Mouse (Mus musculus) CH12.LX (cell line): ENCODE data around the gene Kncn. TPM values are rescaled to one million over a fixed set of nuclear protein-coding genes. Genes with fewer than 3 reads are reported as not detected.

ENCODE experiments used
- DNase-seq: peaks from one replicate; pipeline ENCODE4 v3.0.0-alpha.2; 2013; ENCODE audit errors: extremely low read depth
- H3K27ac ChIP-seq: 2 replicates; pipeline ENCODE4 v1.5.1; 2012; ENCODE audit warnings: low read depth, mild to moderate bottlenecking, control low read depth, moderate library complexity; ENCODE audit not compliant: insufficient read depth
- H3K27me3 ChIP-seq: replicated peaks from 2 replicates; pipeline ENCODE3; 2012; ENCODE audit warnings: inconsistent platforms
- H3K36me3 ChIP-seq, 2 experiments: replicated peaks in 1 of 2; 2 replicates each; pipeline versions ENCODE3 to v1.6.1; 2012; ENCODE audit warnings: inconsistent platforms in 1 of 2, low read length in 1 of 2, mild to moderate bottlenecking in 1 of 2, mixed read lengths in 1 of 2, moderate library complexity in 1 of 2; ENCODE audit not compliant: control insufficient read depth in 1 of 2, insufficient read depth in 1 of 2
- H3K4me1 ChIP-seq, 2 experiments: 2 replicates each; pipeline ENCODE4 v1.6.1; 2012; ENCODE audit warnings: inconsistent platforms in 1 of 2, moderate library complexity in 1 of 2; ENCODE audit not compliant: insufficient read depth in 2 of 2, control insufficient read depth in 1 of 2
- H3K4me2 ChIP-seq: 2 replicates; pipeline ENCODE4 v1.6.1; 2012; ENCODE audit warnings: low read depth, mild to moderate bottlenecking, control low read depth; ENCODE audit not compliant: poor library complexity, insufficient read depth, severe bottlenecking
- H3K4me3 ChIP-seq, 3 experiments: fragments of 150-350 bp in 1 of 3; sonication (generic) in 1 of 3; replicated peaks in 1 of 3; 2 replicates each; pipeline versions ENCODE3 to v1.5.1; 2011 to 2012; ENCODE audit warnings: low read depth in 2 of 3, low read length in 2 of 3, mild to moderate bottlenecking in 2 of 3, moderate library complexity in 2 of 3, control low read depth in 1 of 3, improper control_type of control experiment in 1 of 3, inconsistent platforms in 1 of 3, mixed read lengths in 1 of 3; ENCODE audit not compliant: poor library complexity in 1 of 3
- H3K79me2 ChIP-seq: replicated peaks from 2 replicates; pipeline ENCODE4 v1.6.1; 2012; ENCODE audit warnings: mild to moderate bottlenecking, moderate library complexity; ENCODE audit not compliant: control insufficient read depth, poor library complexity, insufficient read depth, severe bottlenecking; ENCODE audit errors: extremely low read depth
- H3K9ac ChIP-seq: 2 replicates; pipeline ENCODE4 v1.6.1; 2012; ENCODE audit warnings: low read depth, mild to moderate bottlenecking, control low read depth, moderate library complexity; ENCODE audit not compliant: insufficient read depth
- H3K9me3 ChIP-seq: replicated peaks from 2 replicates; pipeline ENCODE3; 2012; ENCODE audit warnings: low read length, inconsistent platforms, mixed read lengths
- BHLHE40 ChIP-seq: IDR thresholded peaks from 2 replicates; pipeline ENCODE4 v1.6.1; 2011; ENCODE audit warnings: mild to moderate bottlenecking, low read depth, low read length, improper control_type of control experiment
- CHD2 ChIP-seq: IDR thresholded peaks from 2 replicates; pipeline ENCODE4 v1.6.1; 2011; ENCODE audit warnings: low read length, improper control_type of control experiment
- CTCF ChIP-seq, 2 experiments: IDR thresholded peaks in 1 of 2; conservative IDR thresholded peaks in 1 of 2; 2 replicates each; pipeline ENCODE4 v1.5.1; 2011 to 2012; ENCODE audit warnings: low read depth in 2 of 2, low read length in 2 of 2, improper control_type of control experiment in 1 of 2, inconsistent platforms in 1 of 2, mild to moderate bottlenecking in 1 of 2, moderate library complexity in 1 of 2
- EP300 ChIP-seq: IDR thresholded peaks from 2 replicates; pipeline ENCODE4 v1.6.1; 2011; ENCODE audit warnings: low read length, improper control_type of control experiment
- HCFC1 ChIP-seq: IDR thresholded peaks from 2 replicates; pipeline ENCODE4 v1.6.1; 2012; ENCODE audit warnings: low read depth, mild to moderate bottlenecking, inconsistent platforms, low read length, improper control_type of control experiment
- IRF4 ChIP-seq: IDR thresholded peaks from 2 replicates; pipeline ENCODE4 v1.6.1; 2014; ENCODE audit warnings: low read depth, mild to moderate bottlenecking, inconsistent platforms, low read length, improper control_type of control experiment
- JUND ChIP-seq: conservative IDR thresholded peaks from 2 replicates; pipeline ENCODE4 v1.6.1; 2011; ENCODE audit warnings: low read depth, low read length, improper control_type of control experiment
- KAT2A ChIP-seq: IDR thresholded peaks from 2 replicates; pipeline ENCODE4 v1.6.1; 2012; ENCODE audit warnings: low read length, improper control_type of control experiment, inconsistent platforms; ENCODE audit not compliant: insufficient replicate concordance
- MAFK ChIP-seq: IDR thresholded peaks from 2 replicates; pipeline ENCODE4 v1.6.1; 2011; ENCODE audit warnings: low read length, improper control_type of control experiment; ENCODE audit not compliant: insufficient replicate concordance
- MAX ChIP-seq: IDR thresholded peaks from 2 replicates; pipeline ENCODE4 v1.6.1; 2011; ENCODE audit warnings: low read length, improper control_type of control experiment
- MXI1 ChIP-seq: IDR thresholded peaks from 2 replicates; pipeline ENCODE4 v1.6.1; 2011; ENCODE audit warnings: mild to moderate bottlenecking, low read depth, low read length, improper control_type of control experiment
- MYC ChIP-seq: IDR thresholded peaks from 2 replicates; pipeline ENCODE4 v1.6.1; 2011; ENCODE audit warnings: low read depth, mild to moderate bottlenecking, improper control_type of control experiment, low read length
- NRF1 ChIP-seq: IDR thresholded peaks from 2 replicates; pipeline ENCODE4 v1.6.1; 2014; ENCODE audit warnings: low read depth, mild to moderate bottlenecking, inconsistent platforms, low read length, improper control_type of control experiment, moderate library complexity
- PAX5 ChIP-seq: IDR thresholded peaks from 2 replicates; pipeline ENCODE4 v1.6.1; 2012; ENCODE audit warnings: low read length, inconsistent platforms, mixed read lengths
- POLR2A ChIP-seq: IDR thresholded peaks from 2 replicates; pipeline ENCODE4 v1.6.1; 2011; ENCODE audit warnings: low read depth, mild to moderate bottlenecking, improper control_type of control experiment, low read length
- POLR2AphosphoS2 ChIP-seq: IDR thresholded peaks from 2 replicates; pipeline ENCODE4 v1.6.1; 2011; ENCODE audit warnings: low read depth, low read length, improper control_type of control experiment
- RAD21 ChIP-seq: IDR thresholded peaks from 2 replicates; pipeline ENCODE4 v1.6.1; 2011; ENCODE audit warnings: low read depth, mild to moderate bottlenecking, low read length, improper control_type of control experiment, moderate library complexity
- SIN3A ChIP-seq: IDR thresholded peaks from 2 replicates; pipeline ENCODE4 v1.6.1; 2012; ENCODE audit warnings: low read length, improper control_type of control experiment, inconsistent platforms
- SMC3 ChIP-seq: IDR thresholded peaks from 2 replicates; pipeline ENCODE4 v1.6.1; 2011; ENCODE audit warnings: low read depth, low read length, improper control_type of control experiment
- TBP ChIP-seq: conservative IDR thresholded peaks from 2 replicates; pipeline ENCODE4 v1.6.1; 2011; ENCODE audit warnings: low read depth, low read length, improper control_type of control experiment
- TCF12 ChIP-seq: IDR thresholded peaks from 2 replicates; pipeline ENCODE4 v1.6.1; 2014; ENCODE audit warnings: low read depth, mild to moderate bottlenecking, inconsistent platforms, low read length, improper control_type of control experiment
- USF1 ChIP-seq: IDR thresholded peaks from 2 replicates; pipeline ENCODE4 v1.6.1; 2014; ENCODE audit warnings: low read depth, mild to moderate bottlenecking, inconsistent platforms, low read length, improper control_type of control experiment
- USF2 ChIP-seq: conservative IDR thresholded peaks from 2 replicates; pipeline ENCODE4 v1.6.1; 2011; ENCODE audit warnings: low read depth, low read length, improper control_type of control experiment
- ZC3H11A ChIP-seq: IDR thresholded peaks from 2 replicates; pipeline ENCODE4 v1.6.1; 2012; ENCODE audit warnings: low read depth, mild to moderate bottlenecking, inconsistent platforms, low read length, improper control_type of control experiment
- ZKSCAN1 ChIP-seq: IDR thresholded peaks from 2 replicates; pipeline ENCODE4 v1.6.1; 2012; ENCODE audit warnings: low read depth, inconsistent platforms, low read length, improper control_type of control experiment, borderline replicate concordance
- ZMIZ1 ChIP-seq: IDR thresholded peaks from 2 replicates; pipeline ENCODE4 v1.6.1; 2012; ENCODE audit warnings: low read depth, mild to moderate bottlenecking, inconsistent platforms, low read length, improper control_type of control experiment
- dilution Hi-C: fragments of 300-500 bp; cut with MboI; formaldehyde crosslinking; loops from 2 replicates; pipeline ENCODE4 v1.14.3; 2020; ENCODE audit warnings: low sequenced_read_pairs; ENCODE audit not compliant: extremely low pct_unique_long_range_greater_than_20kb, extremely low pct_ligation_motif_present
- in situ Hi-C: fragments of 300-500 bp; cut with MboI; formaldehyde crosslinking; loops from 3 replicates; pipeline ENCODE4 v1.14.3; 2019; ENCODE audit warnings: low sequenced_read_pairs, low pct_ligation_motif_present, low pct_unique_long_range_greater_than_20kb, mixed read lengths
- polyA plus RNA-seq: library from polyadenylated mRNA; unstranded; fragments of >175 nt; gene quantifications from 2 replicates; pipeline ENCODE4 v1.2.1, GENCODE M21; 2012; ENCODE audit warnings: low read depth; ENCODE audit not compliant: insufficient read length
- total RNA-seq, 2 experiments: library from RNA; depleted of rRNA; stranded (reverse); fragments of 300-350 nt in 1 of 2; fragments of >200 nt in 1 of 2; gene quantifications; 2 replicates each; pipeline ENCODE4 v1.2.3; 2012 to 2014

Kncn gene
- total and polyA plus RNA-seq, 3 experiments = not detected

DNA sequence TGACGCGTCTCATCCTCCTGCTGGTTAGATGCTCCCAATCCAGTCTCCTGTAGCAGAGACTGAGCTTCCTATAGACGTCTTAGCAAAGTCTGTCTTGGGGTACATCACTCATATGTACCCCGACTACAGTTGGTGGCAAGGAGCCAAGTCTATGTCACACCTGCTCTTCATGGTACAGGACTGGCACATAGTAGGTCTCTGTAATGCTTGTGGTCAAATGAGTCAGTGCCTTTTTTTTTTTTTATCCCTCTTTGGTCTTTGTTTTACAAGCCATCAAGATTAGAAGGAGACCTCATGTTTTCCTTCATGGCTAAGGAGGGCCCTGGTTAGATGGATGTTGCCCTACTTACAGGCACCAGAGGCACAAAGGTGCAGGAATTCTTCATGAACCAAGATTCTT is 43.4 kb upstream of the Kncn start:
- dilution Hi-C loops (no loop called here), in situ Hi-C loops (loop anchor here (10.0 kb wide), 1 partner anchor 56 kb away; the partner anchor contains the start of genes Atpaf1 and Tex38)
- H3K79me2 ChIP-seq = peaks cover 11% of the 10 kb centered on the region
- no peak overlapping the region for H3K9ac ChIP-seq
- no peak overlapping the region for H3K4me2 ChIP-seq
- DNase-seq = no peak
- H3K27me3 ChIP-seq = no peaks in the 10 kb centered on the region
- H3K4me3 ChIP-seq = no peak overlapping the region
- H3K36me3 ChIP-seq = peaks cover 7 to 53% of the 10 kb centered on the region in 2 experiments
- no peaks in the 10 kb centered on the region for H3K9me3 ChIP-seq
- TF ChIP-seq ZKSCAN1 = peak; percentile 51
- no peak for TF ChIP-seq MXI1
- TF ChIP-seq POLR2A = no peak
- no peak for TF ChIP-seq EP300
- TF ChIP-seq CTCF (conservative IDR thresholded peaks at IDR 0.05 in 1 of 2, IDR thresholded peaks at IDR 0.05 in 1 of 2; ENCODE audit: low read depth in 2 of 2, low read length in 2 of 2) = no peak
- no peak for TF ChIP-seq USF1
- no peak for TF ChIP-seq SIN3A
- TF ChIP-seq JUND = no peak
- H3K27ac ChIP-seq = no peak overlapping the region
- peaks cover 15 to 31% of the 10 kb centered on the region in 2 experiments for H3K4me1 ChIP-seq

DNA sequence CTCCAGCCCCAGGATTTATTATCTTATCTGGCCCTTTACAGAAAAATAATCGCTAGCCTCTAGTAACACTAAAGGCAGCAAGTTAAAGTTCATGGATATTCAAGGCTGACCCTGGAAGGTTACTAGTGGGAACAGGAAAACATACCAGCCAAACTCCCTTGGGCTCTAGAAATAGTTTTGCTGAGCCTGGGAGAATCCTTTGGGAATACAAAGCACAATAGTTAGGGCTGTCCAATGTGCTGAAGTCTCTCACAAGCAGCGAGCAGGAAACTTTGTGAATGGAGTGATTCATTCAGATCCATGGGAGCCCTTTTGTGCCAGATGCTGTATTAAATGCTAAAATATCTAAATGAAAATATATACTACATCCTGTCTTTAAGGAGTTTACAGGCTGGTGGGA is 37.5 kb upstream of the Kncn start:
- TF ChIP-seq PAX5 (no peak), MAFK (no peak), TBP (no peak), EP300 (no peak), ZMIZ1 (no peak), KAT2A (no peak), MAX (no peak), CHD2 (no peak)
- dilution Hi-C loops (no loop called here), in situ Hi-C loops (loop anchor here (10.0 kb wide), 1 partner anchor 62 kb away; the partner anchor contains the start of genes Atpaf1 and Tex38)
- Histone ChIP-seq H3K27me3 (no peaks in the 10 kb centered on the region), H3K4me3 (no peak overlapping the region), H3K9me3 (peaks cover 4% of the 10 kb centered on the region), H3K79me2 (peaks cover 4% of the 10 kb centered on the region), H3K36me3 (peaks cover 39 to 71% of the 10 kb centered on the region in 2 experiments), H3K27ac (peak overlapping the region; percentile 100), H3K9ac (peak overlapping the region; percentile 88), H3K4me2 (peak overlapping the region; percentile 26; the same call in 1 of the 2 replicates), H3K4me1 (peaks cover 27 to 64% of the 10 kb centered on the region in 2 experiments)
- DNase-seq = no peak

DNA sequence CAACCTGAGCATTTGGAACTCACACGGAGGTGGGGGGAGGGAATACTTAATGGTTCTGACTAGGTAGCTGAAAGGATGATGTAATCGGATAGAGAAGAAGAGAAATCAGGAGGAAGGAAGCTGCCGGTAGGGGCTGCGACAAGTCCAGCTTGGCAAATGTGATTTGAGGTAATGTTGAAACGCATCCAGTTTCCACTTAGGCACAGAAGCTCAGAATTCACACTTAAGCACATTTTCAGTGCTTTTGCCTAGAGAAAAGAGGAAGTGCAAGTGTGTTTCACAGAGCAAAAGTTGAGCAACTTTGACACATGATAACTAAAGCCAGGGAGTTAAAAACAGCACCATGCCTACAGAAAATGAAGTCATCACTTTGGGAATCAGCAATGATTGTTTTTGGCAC is 36.8 kb upstream of the Kncn start:
- H3K9me3 ChIP-seq = peaks cover 4% of the 10 kb centered on the region
- in situ Hi-C loops = loop anchor here (10.0 kb wide), 1 partner anchor 63 kb away; the partner anchor contains the start of genes Atpaf1 and Tex38
- peak overlapping the region in 1 of 3 experiments; percentile 31 for H3K4me3 ChIP-seq
- peaks cover 43 to 74% of the 10 kb centered on the region in 2 experiments for H3K36me3 ChIP-seq
- H3K4me2 ChIP-seq = peak overlapping the region; percentile 69
- peaks cover 4% of the 10 kb centered on the region for H3K79me2 ChIP-seq
- H3K27me3 ChIP-seq = no peaks in the 10 kb centered on the region
- H3K4me1 ChIP-seq = peaks cover 27 to 67% of the 10 kb centered on the region in 2 experiments
- peak overlapping the region; percentile 88 for H3K9ac ChIP-seq
- dilution Hi-C loops = no loop called here
- H3K27ac ChIP-seq = peak overlapping the region; percentile 100
- DNase-seq = peak; percentile 85
- peak; percentile 90 for TF ChIP-seq IRF4
- TF ChIP-seq USF1 = no peak
- no peak for TF ChIP-seq POLR2AphosphoS2
- TF ChIP-seq MYC = peak; percentile 95
- peak in 1 of 2 experiments; percentile 35; a peak in 1 of 4 replicates for TF ChIP-seq CTCF (conservative IDR thresholded peaks at IDR 0.05 in 1 of 2, IDR thresholded peaks at IDR 0.05 in 1 of 2; ENCODE audit: low read depth in 2 of 2, low read length in 2 of 2)
- peak; percentile 82; the same call in 1 of the 2 replicates for TF ChIP-seq MAX
- peak; percentile 37 for TF ChIP-seq RAD21
- TF ChIP-seq USF2 = no peak
- no peak for TF ChIP-seq NRF1
- peak; percentile 75 for TF ChIP-seq BHLHE40
- TF ChIP-seq MAFK = peak; percentile 47; the same call in 1 of the 2 replicates
- no peak for TF ChIP-seq ZC3H11A
- peak; percentile 18; the same call in 1 of the 2 replicates for TF ChIP-seq SMC3
- TF ChIP-seq TCF12 = peak; percentile 65
- TF ChIP-seq TBP = peak; percentile 49; the same call in 1 of the 2 replicates
- peak; percentile 13 for TF ChIP-seq HCFC1
